Mouse (Mus musculus): ENCODE data around the gene Usp19. TPM values are rescaled to one million over a fixed set of nuclear protein-coding genes. Genes with fewer than 3 reads are reported as not detected.
A peak's percentile ranks its signal among the peaks of the same experiment; 100 is the strongest.

Usp19 gene
- total RNA-seq (2015; ENCODE audit: low replicate concordance) (52.6 and 63.7 TPM in 2 replicates), total RNA-seq (2017; ENCODE audit: low replicate concordance) (54.7 and 58.7 TPM in 2 replicates)

- peak; percentile 91 for ATAC-seq (replicated peaks; ENCODE audit: low FRiP score, poor library complexity, severe bottlenecking)
These were observed at the start of gene Usp19 for GRCm38 (mm10) chr9:108490559-108491285. TSS of gene Usp19 (plus strand) at chr9:108490602.

DNA sequence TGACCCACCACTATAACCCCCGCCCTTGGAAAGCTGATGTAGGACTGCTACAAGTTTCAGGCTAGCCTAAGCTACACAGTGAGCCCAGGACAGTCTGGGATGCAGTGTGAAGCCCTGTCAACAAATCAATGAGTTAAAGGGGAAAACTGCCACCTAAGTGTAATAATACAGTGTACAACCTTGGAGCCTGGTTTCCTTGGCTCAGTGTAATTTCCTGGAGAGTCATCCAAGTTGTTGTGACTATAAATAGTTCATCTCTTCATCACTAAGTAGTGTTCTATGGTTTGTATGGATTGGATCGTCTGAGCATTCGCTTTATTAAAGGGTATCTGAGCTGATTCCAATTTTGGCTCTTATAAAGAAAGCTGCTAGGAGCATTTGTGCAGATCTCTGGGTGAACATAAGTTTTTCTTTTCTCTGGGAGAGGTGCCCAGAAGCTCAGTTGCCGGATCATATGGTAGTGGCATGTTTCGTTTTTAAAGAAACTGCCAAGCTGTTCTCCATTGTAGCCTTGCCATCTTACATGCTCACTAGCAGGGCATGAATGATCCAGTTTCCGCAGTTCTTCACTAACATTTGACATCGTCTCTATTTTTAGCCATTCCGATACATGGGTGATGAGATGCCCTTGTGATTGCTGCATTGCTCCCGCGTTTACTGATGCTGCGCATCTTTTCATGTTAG is 49.0 kb upstream of the Usp19 start:
- ATAC-seq (replicated peaks; ENCODE audit: low FRiP score, poor library complexity, severe bottlenecking), result no peak

DNA sequence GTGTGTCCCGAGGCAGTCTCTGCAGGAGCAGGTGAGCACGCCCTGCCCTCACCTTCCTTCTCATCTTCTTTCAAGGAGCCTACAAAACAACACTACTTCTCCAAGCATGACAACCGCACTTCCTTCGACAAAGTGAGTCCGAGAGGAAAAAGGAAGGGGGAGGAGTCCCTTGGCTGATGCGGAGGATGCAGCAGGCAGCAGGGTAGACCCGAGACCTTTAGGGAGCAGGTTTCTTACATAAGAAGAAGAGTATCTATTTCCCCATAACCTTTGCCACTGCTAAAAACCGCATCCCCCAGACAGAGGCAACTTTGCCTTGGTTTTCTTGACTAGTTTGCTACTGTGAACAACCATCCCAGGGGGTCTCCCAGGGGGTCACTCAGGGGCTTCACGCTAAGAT is 45.3 kb upstream of the Usp19 start:
- no peak for ATAC-seq (replicated peaks; ENCODE audit: low FRiP score, poor library complexity, severe bottlenecking)

DNA sequence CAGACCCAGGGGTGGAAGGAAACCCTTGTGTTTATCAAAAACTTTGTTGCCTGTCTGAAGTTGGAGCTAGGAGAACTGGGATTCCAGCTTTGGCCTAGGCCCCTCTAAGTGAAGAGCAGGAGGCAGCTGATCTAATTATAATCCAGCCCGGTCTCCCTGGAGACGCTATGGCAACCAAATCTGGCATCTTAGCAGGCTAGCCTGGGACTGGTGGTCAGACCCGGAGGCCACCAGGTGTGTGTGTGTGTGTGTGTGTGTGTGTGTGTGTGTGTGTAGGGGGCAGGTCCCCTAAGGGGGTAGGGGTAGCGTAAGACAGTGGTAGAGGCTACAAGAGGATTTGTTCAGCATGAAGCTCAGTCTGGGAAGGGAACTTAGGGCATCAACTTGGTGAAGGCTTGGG is 40.5 kb upstream of the Usp19 start:
- no peak for ATAC-seq (replicated peaks; ENCODE audit: low FRiP score, poor library complexity, severe bottlenecking)

DNA sequence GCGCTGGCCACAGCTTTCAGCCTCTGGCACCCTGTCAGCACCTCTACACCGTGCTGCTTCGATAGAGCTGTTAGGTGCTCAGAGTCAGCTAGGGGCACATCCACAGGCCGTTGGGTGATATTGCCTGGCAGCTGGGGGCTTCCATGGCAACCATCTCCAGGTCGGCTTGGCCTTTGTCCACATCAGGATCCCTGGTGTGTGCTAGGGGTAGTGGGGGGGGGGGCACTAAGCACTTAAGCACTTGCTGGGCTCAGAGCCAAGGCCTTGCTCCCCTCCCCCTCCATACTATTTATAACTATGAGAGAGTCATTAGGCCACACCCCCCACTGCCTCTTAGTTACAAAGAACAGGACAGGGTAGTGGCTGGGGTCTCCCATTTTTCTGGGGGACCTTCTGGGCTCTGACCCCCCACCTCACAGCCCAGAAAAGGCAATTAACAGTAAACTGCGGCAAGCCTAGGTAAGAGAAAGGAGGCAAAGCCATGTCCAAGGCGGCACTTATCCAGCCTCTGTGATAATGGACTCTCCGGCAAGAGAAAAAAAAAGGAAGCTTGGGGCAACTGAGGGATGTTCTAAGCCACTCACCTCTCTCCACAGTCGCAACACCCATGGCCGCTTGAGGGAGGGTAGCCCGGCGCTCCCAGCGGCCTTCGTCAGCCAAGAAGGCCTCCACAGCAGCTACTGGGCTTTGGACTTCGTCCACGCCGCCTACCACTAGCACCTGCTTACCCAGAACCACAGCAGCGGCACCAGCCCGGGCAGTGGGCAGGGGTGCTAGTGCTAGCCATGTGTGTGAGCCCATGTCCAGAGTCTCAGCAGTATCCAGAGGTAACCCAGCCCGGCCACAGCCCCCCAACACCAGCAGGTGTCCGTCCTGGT is 39.9 kb upstream of the Usp19 start:
- ATAC-seq (replicated peaks; ENCODE audit: low FRiP score, poor library complexity, severe bottlenecking), result no peak

DNA sequence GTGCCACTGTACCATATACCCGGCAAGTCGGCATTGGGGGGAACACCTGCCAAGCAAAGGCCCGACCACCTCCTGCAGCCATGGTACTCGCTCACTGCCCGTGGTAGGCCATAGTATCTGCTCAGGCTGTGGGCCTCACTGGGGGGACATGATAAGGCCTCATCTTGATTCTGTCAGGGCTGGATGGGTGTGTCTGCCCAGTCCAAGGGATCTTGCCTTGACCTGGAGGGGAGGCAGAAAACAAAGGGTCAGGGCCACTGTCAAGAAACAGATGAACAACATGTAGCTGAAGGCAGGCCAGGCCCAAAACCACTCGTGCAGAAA is 39.3 kb upstream of the Usp19 start:
- ATAC-seq (replicated peaks; ENCODE audit: low FRiP score, poor library complexity, severe bottlenecking), result peak; percentile 58

- no peak for ATAC-seq (replicated peaks; ENCODE audit: low FRiP score, poor library complexity, severe bottlenecking)
These were observed 38.8 kb upstream of the Usp19 start for GRCm38 (mm10) chr9:108451519-108452160.

- peak; percentile 83 for ATAC-seq (replicated peaks; ENCODE audit: low FRiP score, poor library complexity, severe bottlenecking)
These were observed 38.0 kb upstream of the Usp19 start for GRCm38 (mm10) chr9:108452291-108452906.

- ATAC-seq (replicated peaks; ENCODE audit: low FRiP score, poor library complexity, severe bottlenecking), result no peak; the same call in 1 of the 2 replicates
These were observed 37.5 kb upstream of the Usp19 start for GRCm38 (mm10) chr9:108452911-108453310.

DNA sequence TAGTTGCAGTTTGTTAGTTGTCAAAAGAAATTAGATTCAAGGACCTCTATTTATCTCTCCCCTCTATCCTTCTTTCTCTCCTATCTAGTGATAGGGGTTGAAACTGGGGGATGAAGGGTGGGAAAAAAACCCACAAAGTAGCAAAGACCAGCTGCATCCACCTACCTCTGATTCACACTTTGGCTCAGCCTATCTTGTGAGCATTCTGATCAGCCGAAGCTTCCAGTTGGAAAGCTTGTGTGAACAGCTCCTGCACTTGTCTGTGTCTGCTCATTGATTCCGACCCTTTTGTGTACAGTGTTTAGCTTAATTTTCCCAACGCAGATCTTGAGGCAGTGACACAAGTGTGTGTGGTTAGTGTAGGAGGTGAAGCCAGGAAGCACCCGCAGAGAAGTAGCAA is 36.9 kb upstream of the Usp19 start:
- no peak for ATAC-seq (replicated peaks; ENCODE audit: low FRiP score, poor library complexity, severe bottlenecking)

- ATAC-seq (replicated peaks; ENCODE audit: low FRiP score, poor library complexity, severe bottlenecking), result no peak
These were observed 36.0 kb upstream of the Usp19 start for GRCm38 (mm10) chr9:108454429-108454828.

- ATAC-seq (replicated peaks; ENCODE audit: low FRiP score, poor library complexity, severe bottlenecking), result no peak
These were observed 34.4 kb upstream of the Usp19 start for GRCm38 (mm10) chr9:108455747-108456571.

GRCm38 (mm10) chr9:108456953-108457352 is 33.4 kb upstream of the Usp19 start:
- no peak for ATAC-seq (replicated peaks; ENCODE audit: low FRiP score, poor library complexity, severe bottlenecking)

DNA sequence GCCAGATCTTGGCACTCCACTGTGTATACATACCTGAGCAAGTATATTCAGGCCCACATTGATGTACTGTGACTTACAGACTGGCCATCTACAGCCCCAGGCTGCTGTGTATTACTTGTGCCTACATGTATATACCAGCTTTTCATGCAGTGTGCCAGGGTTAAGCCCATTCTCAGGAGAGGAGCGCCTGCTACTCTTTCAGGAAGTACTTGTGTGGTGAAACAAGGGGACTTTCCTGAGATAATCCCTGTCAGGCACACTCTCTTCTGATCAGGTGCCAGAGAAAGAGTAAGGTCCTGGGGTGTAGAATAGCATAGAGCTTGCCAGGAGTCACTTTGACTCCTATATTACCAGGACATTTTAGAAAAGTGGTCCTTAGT is 30.5 kb upstream of the Usp19 start:
- no peak for ATAC-seq (replicated peaks; ENCODE audit: low FRiP score, poor library complexity, severe bottlenecking)

- ATAC-seq (replicated peaks; ENCODE audit: low FRiP score, poor library complexity, severe bottlenecking), result peak; percentile 89
These were observed 29.9 kb upstream of the Usp19 start, which contains the start of gene Ccdc71 for GRCm38 (mm10) chr9:108460319-108461178. TSS of gene Ccdc71 (plus strand) at chr9:108460527.

DNA sequence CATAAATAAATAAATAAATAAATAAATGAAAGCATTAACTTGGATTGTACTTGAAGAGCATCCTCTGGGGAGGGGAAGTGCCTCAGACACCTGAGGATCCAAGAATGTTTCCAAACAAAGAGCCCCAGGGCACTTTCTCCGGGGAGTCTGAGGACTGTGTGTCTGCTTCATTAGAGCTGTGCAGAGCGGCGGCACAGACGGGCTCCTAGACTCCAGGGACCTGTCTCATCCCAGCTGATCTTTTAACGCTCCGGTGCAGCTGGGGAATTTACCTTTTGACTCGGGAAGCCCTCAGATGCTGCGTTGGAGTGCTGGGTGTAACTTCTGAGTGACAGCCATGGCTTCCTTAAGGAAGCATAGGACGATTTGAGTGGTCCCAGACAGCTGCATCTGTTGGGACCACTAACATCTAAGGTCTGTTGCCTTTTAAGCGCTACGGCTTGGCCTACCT is 29.2 kb upstream of the Usp19 start, which contains the start of gene Klhdc8b:
TSS of gene Klhdc8b (minus strand) at position 401 of the 451 bp plus-strand sequence.
- ATAC-seq (replicated peaks; ENCODE audit: low FRiP score, poor library complexity, severe bottlenecking), result no peak

GRCm38 (mm10) chr9:108461675-108462074 is 28.7 kb upstream of the Usp19 start:
- ATAC-seq (replicated peaks; ENCODE audit: low FRiP score, poor library complexity, severe bottlenecking), result no peak

- ATAC-seq (replicated peaks; ENCODE audit: low FRiP score, poor library complexity, severe bottlenecking), result no peak
These were observed 28.2 kb upstream of the Usp19 start for GRCm38 (mm10) chr9:108462192-108462591.

All from erythroid progenitor cell, adult 5-6 weeks (primary cell).